Mouse (Mus musculus) erythroblast, embryonic 14.5 days (primary cell): ENCODE results near the gene Capn1.

Experiments
- GATA1 ChIP-seq: IDR thresholded peaks from 2 replicates; pipeline ENCODE4 v1.6.1; 2012; ENCODE audit warnings: low read length, inconsistent platforms, mixed read lengths
- TAL1 ChIP-seq: IDR thresholded peaks from 3 replicates; pipeline ENCODE4 v1.6.1; 2012; ENCODE audit warnings: low read length, inconsistent platforms, mixed read lengths

DNA sequence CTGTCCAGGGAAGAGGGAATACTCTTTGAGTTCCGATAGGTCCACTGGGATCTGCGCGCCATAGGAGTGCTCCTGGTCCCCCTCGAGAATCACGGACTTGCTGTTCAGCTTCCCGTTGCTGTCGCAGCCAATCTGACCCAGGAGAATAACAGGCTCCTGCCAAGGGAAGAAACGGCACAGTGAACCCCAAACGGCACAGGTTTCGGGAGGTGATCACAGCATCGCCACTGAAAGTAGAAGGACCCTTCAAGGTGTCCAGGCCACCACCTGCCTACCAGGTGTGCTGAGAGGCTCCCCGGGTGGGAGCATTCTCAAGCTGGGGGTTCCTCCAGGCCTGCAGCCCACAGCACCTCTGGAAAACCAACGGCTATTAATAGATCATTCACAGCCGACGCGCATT, 64.1 kb downstream of the Capn1 start:
- TF ChIP-seq TAL1, result no peak
- no peak for TF ChIP-seq GATA1
